Mouse (Mus musculus) hindbrain, embryonic 14.5 days (tissue): Measurements from ENCODE around the gene Apoc4. TPM values are rescaled to one million over a fixed set of nuclear protein-coding genes. Genes with fewer than 3 reads are reported as not detected.

Experiments used
- ATAC-seq: fragments of 200-750 bp; cut with Nextera tagmentation; 2 replicates; pipeline ENCODE4 v1.8.0; 2017; ENCODE audit warnings: moderate number of reproducible peaks, mild to moderate bottlenecking, moderate TSS enrichment, moderate library complexity; ENCODE audit not compliant: low FRiP score
- DNase-seq: peaks from one replicate; pipeline ENCODE4 v3.0.0-alpha.2; 2015; ENCODE audit warnings: low spot score
- H3K27ac ChIP-seq: fragments of 300-500 bp; sonication (generic); 2 replicates; pipeline ENCODE4 v1.5.1; 2014; ENCODE audit warnings: mild to moderate bottlenecking, moderate library complexity
- H3K27me3 ChIP-seq: fragments of 300-500 bp; sonication (generic); 2 replicates; pipeline ENCODE4 v1.6.1; 2014; ENCODE audit warnings: mild to moderate bottlenecking, low read length, mixed read lengths; ENCODE audit not compliant: control insufficient read depth, insufficient read depth
- H3K36me3 ChIP-seq: fragments of 300-500 bp; sonication (generic); replicated peaks from 2 replicates; pipeline ENCODE4 v1.6.1; 2014; ENCODE audit not compliant: control insufficient read depth, insufficient read depth
- H3K4me1 ChIP-seq: fragments of 300-500 bp; sonication (generic); replicated peaks from 2 replicates; pipeline ENCODE4 v1.6.1; 2014; ENCODE audit warnings: antibody characterized with exemption, low read length, mixed read lengths; ENCODE audit not compliant: control insufficient read depth, insufficient read depth
- H3K4me2 ChIP-seq: fragments of 300-500 bp; sonication (generic); replicated peaks from 2 replicates; pipeline ENCODE4 v1.6.1; 2014; ENCODE audit warnings: mild to moderate bottlenecking, moderate library complexity
- H3K4me3 ChIP-seq: fragments of 300-500 bp; sonication (generic); replicated peaks from 2 replicates; pipeline ENCODE4 v1.5.1; 2014; ENCODE audit warnings: mild to moderate bottlenecking, low read length
- H3K9ac ChIP-seq: fragments of 300-500 bp; sonication (generic); 2 replicates; pipeline ENCODE4 v1.6.1; 2014
- H3K9me3 ChIP-seq: fragments of 300-500 bp; sonication (generic); 2 replicates; pipeline ENCODE4 v1.6.1; 2016; ENCODE audit warnings: low read length; ENCODE audit not compliant: control insufficient read depth
- WGBS: fragments of 180-500 bp; shearing (Covaris S2); extraction: QIAGEN DNeasy Blood & Tissue Kit; methylation state at CpG from one replicate; pipeline ENCODE4 v1.1.7; 2014; 5-methylcytosine and 5-hydroxymethylcytosine counted together
- polyA plus RNA-seq: library from polyadenylated mRNA; unstranded; fragments of >200 nt; fragmentation: Nextera tagmentation; extraction: Ambion mirVana; gene quantifications from 2 replicates; pipeline ENCODE4 v1.2.1, GENCODE M21; 2014

Gene Apoc4
- polyA plus RNA-seq, 1 experiment from 2014 or later: not detected

DNA sequence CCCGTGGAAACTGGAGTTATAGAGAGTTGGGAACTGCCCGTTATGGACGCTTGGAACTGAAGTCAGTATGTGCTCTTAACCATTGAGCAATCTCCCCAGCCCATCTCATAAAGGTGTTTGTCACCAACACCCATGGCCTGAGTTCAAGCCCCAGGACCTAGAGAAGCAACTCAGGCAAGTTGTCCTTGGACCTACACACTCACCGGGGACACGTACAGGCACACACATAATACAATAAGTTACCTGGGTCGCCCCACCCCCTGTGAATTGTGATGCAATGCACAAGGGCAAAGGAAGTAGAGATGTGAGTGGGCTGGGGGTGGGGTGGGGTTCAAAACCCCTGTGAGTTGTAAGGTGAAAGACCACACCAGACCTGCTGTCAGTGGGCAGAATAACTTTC is 5.2 kb upstream of the Apoc4 start:
- no peaks in the 10 kb centered on the region for H3K36me3 ChIP-seq
- no peaks in the 10 kb centered on the region for H3K9me3 ChIP-seq
- H3K4me3 ChIP-seq: no peak overlapping the region
- ATAC-seq: no peak
- no peak overlapping the region for H3K4me2 ChIP-seq
- H3K4me1 ChIP-seq: no peaks in the 10 kb centered on the region
- no peak overlapping the region for H3K27ac ChIP-seq
- WGBS: 87% methylated on average over 6 of the region's 6 CpGs
- H3K27me3 ChIP-seq: no peaks in the 10 kb centered on the region
- no peak overlapping the region for H3K9ac ChIP-seq
- DNase-seq: no peak

- Histone ChIP-seq H3K27me3 (no peaks in the 10 kb centered on the region), H3K36me3 (no peaks in the 10 kb centered on the region), H3K4me2 (no peak overlapping the region), H3K9ac (no peak overlapping the region), H3K27ac (no peak overlapping the region), H3K4me1 (no peaks in the 10 kb centered on the region), H3K9me3 (no peaks in the 10 kb centered on the region), H3K4me3 (no peak overlapping the region)
- no peak for ATAC-seq
- WGBS: 67% methylated on average over 4 of the region's 4 CpGs
- no peak for DNase-seq
These were observed 4.1 kb upstream of the Apoc4 start for GRCm38 (mm10) chr7:19685374-19685773.

DNA sequence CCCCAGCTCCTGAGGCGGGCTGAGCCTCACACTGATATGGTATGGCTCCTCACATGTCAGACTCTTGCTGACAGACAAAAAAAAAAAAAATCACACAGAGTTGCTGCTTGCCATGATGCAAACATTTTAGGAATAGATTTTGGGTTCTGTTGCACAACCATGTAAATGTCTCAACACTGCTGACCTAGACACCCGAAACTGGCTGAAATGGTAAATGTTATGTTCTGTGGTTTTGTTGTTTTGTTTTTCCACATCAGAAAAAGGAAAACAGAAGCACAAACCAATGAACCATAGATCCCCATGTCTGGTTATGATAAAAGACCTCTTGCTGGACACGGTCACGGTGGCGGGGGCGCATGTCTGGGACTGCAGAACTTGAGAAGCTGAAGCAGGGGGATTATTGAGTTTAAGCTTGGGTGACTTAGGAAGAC is 2.5 kb upstream of the Apoc4 start:
- DNase-seq (no peak), ATAC-seq (no peak)
- H3K36me3 ChIP-seq: no peaks in the 10 kb centered on the region
- no peaks in the 10 kb centered on the region for H3K4me1 ChIP-seq
- no peak overlapping the region for H3K4me2 ChIP-seq
- no peak overlapping the region for H3K27ac ChIP-seq
- WGBS: 88% methylated on average over 6 of the region's 6 CpGs
- H3K9ac ChIP-seq: no peak overlapping the region
- H3K9me3 ChIP-seq: no peaks in the 10 kb centered on the region
- H3K4me3 ChIP-seq: no peak overlapping the region
- no peaks in the 10 kb centered on the region for H3K27me3 ChIP-seq

DNA sequence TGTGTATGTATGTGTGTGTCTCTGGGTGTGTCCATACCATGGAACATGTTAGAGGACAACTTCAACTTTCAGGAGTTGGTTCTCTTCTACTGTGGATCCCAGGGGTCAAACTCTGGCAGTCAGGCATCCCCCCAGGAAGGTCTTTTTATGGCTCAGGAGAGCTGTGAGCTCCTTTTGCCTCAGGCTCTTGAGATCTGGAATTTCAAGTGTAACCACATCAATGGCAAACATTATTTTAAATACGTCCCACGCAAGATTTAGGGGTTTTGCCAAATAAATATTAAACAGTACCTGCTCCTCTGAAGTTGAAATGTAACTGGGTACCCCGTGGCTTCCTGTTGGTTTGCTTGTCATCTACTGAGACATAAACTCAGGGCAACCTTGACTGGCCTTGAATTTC is 1.7 kb upstream of the Apoc4 start:
- Histone ChIP-seq H3K9ac (no peak overlapping the region), H3K4me3 (no peak overlapping the region), H3K4me2 (no peak overlapping the region), H3K9me3 (no peaks in the 10 kb centered on the region), H3K27ac (no peak overlapping the region), H3K27me3 (no peaks in the 10 kb centered on the region), H3K4me1 (no peaks in the 10 kb centered on the region), H3K36me3 (no peaks in the 10 kb centered on the region)
- DNase-seq (no peak), ATAC-seq (no peak)
- 83% methylated on average over 3 of the region's 3 CpGs for WGBS

DNA sequence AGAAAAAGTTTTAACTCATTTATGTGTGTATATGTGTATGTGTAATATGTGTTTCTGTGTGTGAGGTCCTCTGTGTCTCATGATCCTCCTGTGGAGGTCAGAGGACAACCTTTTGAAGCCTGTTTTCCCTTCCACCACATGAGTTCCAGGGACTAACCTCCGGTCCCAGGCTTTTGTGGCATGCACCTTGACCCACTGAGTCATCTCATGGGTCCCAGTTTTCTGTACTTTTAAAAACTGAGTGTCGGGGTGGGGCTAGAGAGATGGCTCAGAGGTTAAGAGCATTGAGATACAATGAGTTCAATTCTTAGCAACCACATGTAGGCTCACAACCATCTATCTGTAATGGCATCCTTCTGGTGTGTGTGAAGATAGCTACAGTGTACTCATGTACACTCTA is 577 bp downstream of the Apoc4 start:
- Histone ChIP-seq H3K4me3 (no peak overlapping the region), H3K9ac (no peak overlapping the region), H3K4me1 (no peaks in the 10 kb centered on the region), H3K27me3 (no peaks in the 10 kb centered on the region), H3K9me3 (no peaks in the 10 kb centered on the region), H3K36me3 (no peaks in the 10 kb centered on the region), H3K4me2 (no peak overlapping the region), H3K27ac (no peak overlapping the region)
- DNase-seq (no peak), ATAC-seq (no peak)
- WGBS: 88% methylated on average over 2 of the region's 2 CpGs

- WGBS: 88% methylated on average over 3 of the region's 3 CpGs
- no peak for ATAC-seq
- H3K36me3 ChIP-seq: no peaks in the 10 kb centered on the region
- DNase-seq: no peak
- H3K4me2 ChIP-seq: no peak overlapping the region
- no peaks in the 10 kb centered on the region for H3K9me3 ChIP-seq
- H3K4me1 ChIP-seq: no peaks in the 10 kb centered on the region
- no peak overlapping the region for H3K4me3 ChIP-seq
- no peaks in the 10 kb centered on the region for H3K27me3 ChIP-seq
- H3K9ac ChIP-seq: no peak overlapping the region
- no peak overlapping the region for H3K27ac ChIP-seq
These were observed 2.4 kb downstream of the Apoc4 start for GRCm38 (mm10) chr7:19678901-19679300.

DNA sequence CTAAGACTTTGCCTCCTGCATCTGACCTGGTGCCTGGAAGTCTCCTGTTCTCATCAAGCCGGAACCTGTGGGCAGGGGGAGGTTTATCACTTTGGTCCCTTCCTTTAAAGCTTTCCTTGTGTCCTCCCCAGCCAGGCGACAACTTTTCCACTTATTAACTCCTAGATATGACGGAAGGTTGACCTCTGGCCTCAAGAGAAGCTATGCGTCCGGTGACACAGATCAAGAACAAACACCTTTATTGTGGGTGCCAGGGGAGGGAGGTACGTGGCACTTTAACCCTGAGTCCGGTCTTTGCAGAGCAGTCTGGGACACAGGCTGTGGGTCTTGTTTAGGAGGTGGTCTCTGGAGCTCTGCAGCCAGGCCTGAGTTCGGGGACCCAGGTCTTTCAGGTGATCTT is 3.4 kb downstream of the Apoc4 start, which contains the start of gene Apoc2:
Gene Apoc2, minus strand, starts transcription at position 70 of the 400 bp plus-strand sequence.
- DNase-seq: no peak
- Histone ChIP-seq H3K9ac (no peak within 1 kb of the TSS), H3K9me3 (no peaks in the 10 kb centered on the region), H3K36me3 (no peaks in the 10 kb centered on the region), H3K27me3 (no peaks in the 10 kb centered on the region), H3K4me2 (no peak within 1 kb of the TSS), H3K4me1 (no peaks in the 10 kb centered on the region), H3K27ac (no peak within 1 kb of the TSS), H3K4me3 (no peak within 1 kb of the TSS)
- WGBS: 82% methylated on average over 8 of the region's 8 CpGs
- no peak for ATAC-seq

DNA sequence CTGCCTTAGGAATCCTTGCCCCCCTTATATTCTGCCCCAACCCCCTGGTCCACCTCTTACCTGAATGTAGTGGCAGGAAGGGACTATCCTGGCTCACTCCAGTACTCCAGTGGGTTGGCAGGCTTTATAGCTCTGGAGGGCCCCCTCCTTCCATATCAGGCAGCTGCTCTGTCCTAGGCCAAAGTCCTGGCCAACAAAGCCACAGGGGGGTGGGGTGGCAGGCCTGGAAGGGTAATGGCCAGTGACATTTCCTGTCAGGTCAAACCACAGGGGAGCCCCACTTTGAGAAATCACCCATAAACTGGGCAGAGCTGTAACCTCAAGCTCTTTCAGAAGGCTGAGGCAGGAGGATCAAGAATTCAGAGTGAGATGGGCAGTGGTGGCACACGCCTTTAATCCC is 4.6 kb downstream of the Apoc4 start:
- no peak overlapping the region for H3K4me2 ChIP-seq
- H3K27ac ChIP-seq: no peak overlapping the region
- H3K4me3 ChIP-seq: no peak overlapping the region
- no peak overlapping the region for H3K9ac ChIP-seq
- no peaks in the 10 kb centered on the region for H3K4me1 ChIP-seq
- no peak for ATAC-seq
- H3K36me3 ChIP-seq: no peaks in the 10 kb centered on the region
- WGBS: 67% methylated on average over 1 of the region's 1 CpGs
- DNase-seq: no peak
- H3K9me3 ChIP-seq: no peaks in the 10 kb centered on the region
- no peaks in the 10 kb centered on the region for H3K27me3 ChIP-seq

- no peak overlapping the region for H3K4me2 ChIP-seq
- H3K27me3 ChIP-seq: no peaks in the 10 kb centered on the region
- ATAC-seq: no peak
- 87% methylated on average over 10 of the region's 10 CpGs for WGBS
- H3K27ac ChIP-seq: no peak overlapping the region
- no peaks in the 10 kb centered on the region for H3K9me3 ChIP-seq
- DNase-seq: no peak
- H3K9ac ChIP-seq: no peak overlapping the region
- H3K4me1 ChIP-seq: no peaks in the 10 kb centered on the region
- no peak overlapping the region for H3K4me3 ChIP-seq
- H3K36me3 ChIP-seq: no peaks in the 10 kb centered on the region
These were observed 5.5 kb downstream of the Apoc4 start for GRCm38 (mm10) chr7:19675824-19676223.

GRCm38 (mm10) chr7:19673083-19673699 is 8.1 kb downstream of the Apoc4 start:
- Histone ChIP-seq H3K9me3 (no peaks in the 10 kb centered on the region), H3K4me1 (no peaks in the 10 kb centered on the region), H3K27me3 (no peaks in the 10 kb centered on the region), H3K36me3 (no peaks in the 10 kb centered on the region), H3K27ac (no peak overlapping the region), H3K4me2 (no peak overlapping the region), H3K4me3 (no peak overlapping the region), H3K9ac (no peak overlapping the region)
- ATAC-seq: no peak
- no peak for DNase-seq
- 64% methylated on average over 14 of the region's 14 CpGs for WGBS
